Mouse (Mus musculus) liver, adult 2 months (tissue): ENCODE results near the gene Psmd8.

Experiments used
- CTCF ChIP-seq: fragments of 200-500 bp; IDR thresholded peaks from 2 replicates; pipeline ENCODE4 v1.5.1; 2011; ENCODE audit warnings: low read depth, low read length, control low read depth
- POLR2A ChIP-seq: fragments of 200-500 bp; IDR thresholded peaks from 2 replicates; pipeline ENCODE4 v1.6.1; 2011; ENCODE audit warnings: low read length, control low read depth; ENCODE audit not compliant: insufficient read depth; ENCODE audit errors: extremely low read depth

- TF ChIP-seq CTCF (no peak), POLR2A (no peak)
These were observed 33.7 kb downstream of the Psmd8 start for GRCm38 (mm10) chr7:29146625-29147367.
